Mouse (Mus musculus): ENCODE data around the gene Arid3b.

DNA sequence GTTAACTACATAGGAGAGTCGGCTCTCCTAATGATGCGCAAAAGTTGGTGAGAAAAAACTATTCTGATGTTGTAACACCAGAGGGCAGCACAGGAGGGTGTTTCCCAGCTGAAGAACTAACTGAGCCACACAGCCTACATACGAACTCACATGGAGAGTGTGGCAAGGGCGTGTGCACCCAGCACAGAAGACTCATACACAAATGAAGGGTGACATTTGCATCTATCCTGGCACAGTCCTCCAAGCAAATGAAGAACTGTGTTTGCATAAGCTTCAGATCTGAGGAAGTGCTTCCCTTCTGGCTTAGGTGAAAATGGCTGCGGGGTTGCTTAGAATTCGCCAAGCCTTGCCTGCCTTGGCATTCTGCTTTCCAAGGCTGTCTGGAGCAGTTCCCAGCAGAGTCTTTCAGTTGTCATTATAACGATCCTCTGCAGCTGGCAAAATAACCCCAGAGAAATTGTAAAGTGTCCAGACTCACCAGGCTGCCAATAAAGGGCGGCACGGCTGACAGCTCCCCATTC, 25.4 kb upstream of the Arid3b start:
- no peak for TF ChIP-seq POLR2A (IDR thresholded peaks at IDR 0.05; ENCODE audit: insufficient read depth, low read length)
- TF ChIP-seq CTCF (IDR thresholded peaks at IDR 0.05; ENCODE audit: low read depth, low read length): peak; percentile 47
- TF ChIP-seq EP300 (IDR thresholded peaks at IDR 0.05; ENCODE audit: insufficient read depth, low read depth, low read length): no peak

Measured in ES-Bruce4 (cell line).